Mouse (Mus musculus) left cerebral cortex, adult 8-10 months (tissue): ENCODE measurements around the gene G6pc3. TPM values are rescaled to one million over a fixed set of nuclear protein-coding genes. Genes with fewer than 3 reads are reported as not detected.

Experiments
- DNase-seq, 2 experiments: peaks; one replicate each; pipeline ENCODE4 v3.0.0; 2022; ENCODE audit warnings: low spot score in 2 of 2
- total RNA-seq, 4 experiments: library from RNA; stranded (reverse); gene quantifications; 2 replicates each; pipeline ENCODE4 v1.2.4; 2022

Gene G6pc3
- total RNA-seq, 4 experiments from 2014 or later, result 65.4 to 78.4 (median 75.2) TPM

DNA sequence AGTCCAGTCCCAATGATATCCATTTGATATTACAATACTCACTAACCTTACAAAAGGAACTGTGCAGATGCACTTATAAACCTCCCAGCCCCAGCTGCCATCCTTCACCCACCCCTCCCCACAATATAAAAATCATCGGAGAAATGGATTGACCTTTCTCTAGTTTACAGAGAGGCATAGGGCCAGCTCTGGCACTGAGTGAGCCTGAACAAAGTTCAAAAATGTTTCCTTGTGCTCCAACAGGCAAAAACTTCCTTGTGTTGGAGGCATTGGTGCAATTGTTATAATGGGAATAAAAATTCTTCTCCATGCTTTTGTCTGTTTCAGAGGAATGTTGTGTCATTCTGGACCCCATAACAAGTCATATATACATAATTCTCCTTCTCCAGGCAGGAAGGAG is 3.2 kb upstream of the G6pc3 start:
- no peak for DNase-seq

DNA sequence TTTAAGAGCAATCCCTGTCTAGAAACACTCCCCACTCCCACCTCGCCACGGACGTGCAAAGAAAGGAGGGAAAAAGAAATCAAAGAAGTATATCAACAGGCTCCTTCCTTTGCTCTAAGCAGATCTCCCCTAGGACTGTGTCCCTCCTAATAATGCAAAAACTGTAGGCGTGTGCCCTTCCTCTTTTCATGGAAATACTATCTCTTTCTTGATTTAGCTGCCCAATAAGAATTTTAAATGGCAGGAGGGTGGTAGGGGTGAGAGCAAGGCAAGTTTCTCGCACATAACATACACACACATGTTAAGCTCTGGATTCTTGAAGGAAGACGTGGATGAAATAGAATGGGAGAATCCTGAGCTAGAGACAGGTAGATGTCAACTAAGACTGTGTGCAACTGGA is 440 bp upstream of the G6pc3 start:
- DNase-seq, result no peak

DNA sequence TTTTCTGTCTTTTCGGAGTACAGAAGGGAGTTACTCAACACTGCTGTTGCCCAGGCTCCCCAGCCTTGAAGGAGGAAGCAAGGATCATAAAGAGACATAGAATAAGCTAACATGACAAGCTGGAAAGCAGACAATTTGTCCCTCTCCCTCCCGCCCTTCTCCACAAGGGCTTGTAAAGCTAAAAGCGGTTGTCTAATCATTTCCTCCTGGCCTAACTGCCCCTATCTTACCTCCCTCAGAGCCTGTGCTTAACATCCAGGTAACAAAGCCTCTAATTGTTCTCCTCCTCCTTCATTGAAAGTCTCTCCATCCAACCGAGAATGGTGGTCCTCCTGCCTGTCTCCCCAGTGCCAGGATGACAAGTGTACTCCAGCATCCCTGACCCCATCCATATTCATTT is 1.4 kb downstream of the G6pc3 start:
- DNase-seq, result no peak

GRCm38 (mm10) chr11:102193657-102194440 is 4.4 kb downstream of the G6pc3 start:
- DNase-seq, result no peak

- no peak for DNase-seq
Measured at GRCm38 (mm10) chr11:102196018-102196797, 6.8 kb downstream of the G6pc3 start.

DNA sequence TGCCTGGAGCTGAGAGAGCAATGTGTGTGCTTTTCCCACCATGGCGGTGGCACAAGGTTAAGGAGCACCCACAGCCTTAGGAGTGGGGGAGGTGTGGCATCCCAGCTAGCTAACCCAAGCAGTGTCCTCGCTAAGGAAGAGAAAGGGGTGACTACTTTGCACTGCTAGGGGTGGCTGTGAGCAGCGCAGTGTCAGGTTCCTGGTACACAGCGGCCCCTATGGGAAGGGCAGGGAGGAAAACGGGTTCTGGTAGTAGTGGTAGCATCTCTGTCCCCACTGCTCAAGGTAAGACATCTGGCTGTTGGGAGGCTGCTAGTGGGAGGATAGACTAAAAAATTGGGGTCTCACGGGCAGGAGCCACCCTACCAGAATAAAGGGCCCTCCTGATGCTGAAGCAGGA is 8.8 kb downstream of the G6pc3 start:
- DNase-seq, result no peak

DNA sequence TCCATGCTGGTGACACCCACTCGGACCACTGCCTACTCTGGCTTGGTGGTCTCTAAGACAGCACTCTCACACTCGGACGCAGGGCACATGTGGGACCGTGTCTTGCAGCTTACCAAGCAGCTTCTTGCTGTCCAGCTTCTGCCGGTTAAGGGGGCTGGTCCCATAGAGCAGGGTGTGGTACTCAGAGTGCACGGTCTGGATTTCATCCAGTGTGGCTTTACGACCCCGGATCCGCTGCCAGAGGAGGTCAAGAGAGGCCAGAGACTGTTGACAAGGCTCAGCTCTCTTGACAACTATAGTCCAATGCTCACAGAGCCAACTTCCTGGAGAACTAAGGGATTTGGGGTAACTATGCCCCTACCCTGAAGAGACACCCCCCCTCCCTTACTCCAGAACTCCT is 10.4 kb downstream of the G6pc3 start:
- no peak for DNase-seq

DNA sequence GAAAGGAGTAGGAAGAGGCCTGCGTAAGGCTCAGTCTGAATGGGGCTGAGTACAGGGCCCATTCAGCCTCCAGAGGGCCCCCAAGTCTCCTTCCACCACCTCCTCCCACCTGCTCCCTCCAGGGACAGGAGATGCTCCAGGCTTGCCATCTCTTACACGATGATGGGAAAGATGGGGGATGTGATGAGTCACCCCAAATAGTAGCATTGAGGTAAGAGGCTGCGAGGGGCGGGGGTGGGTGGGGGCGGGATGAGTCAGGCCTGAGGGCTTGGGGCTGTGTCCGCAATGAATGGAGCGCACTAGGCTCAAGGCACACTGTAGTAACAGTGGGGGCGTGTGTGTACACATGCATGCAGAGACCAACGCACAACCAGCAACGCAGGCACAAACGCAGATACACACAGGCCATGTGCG is 12.0 kb downstream of the G6pc3 start:
- DNase-seq, result peak in 1 of 2 experiments; percentile 82

- DNase-seq, result no peak
Measured at GRCm38 (mm10) chr11:102206481-102206880, 17.1 kb downstream of the G6pc3 start.

GRCm38 (mm10) chr11:102207825-102208777 is 18.7 kb downstream of the G6pc3 start:
- no peak for DNase-seq

- no peak for DNase-seq
Measured at GRCm38 (mm10) chr11:102208846-102209245, 19.4 kb downstream of the G6pc3 start.

DNA sequence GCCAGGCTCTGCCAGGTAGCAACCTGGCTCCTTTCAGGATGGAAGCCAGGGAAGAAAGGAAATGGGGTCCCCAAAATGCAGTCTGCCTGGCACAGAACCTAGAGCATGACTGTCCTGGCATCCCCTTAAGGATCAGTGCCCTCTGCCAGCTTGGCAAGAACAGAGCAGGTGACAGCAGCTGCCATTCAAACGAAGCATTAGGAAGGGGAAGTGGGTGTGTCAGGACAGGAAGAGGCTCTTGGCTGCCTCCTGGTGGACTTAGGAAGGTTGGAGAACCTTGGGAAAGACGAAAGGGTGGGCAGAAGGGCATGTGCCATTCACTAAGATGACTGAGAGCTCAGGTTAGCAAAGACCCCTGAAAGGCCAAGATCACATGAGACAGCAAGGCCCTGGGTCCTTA is 20.3 kb downstream of the G6pc3 start:
- DNase-seq, result no peak

- DNase-seq, result no peak
Measured at GRCm38 (mm10) chr11:102210185-102210584, 20.8 kb downstream of the G6pc3 start.

DNA sequence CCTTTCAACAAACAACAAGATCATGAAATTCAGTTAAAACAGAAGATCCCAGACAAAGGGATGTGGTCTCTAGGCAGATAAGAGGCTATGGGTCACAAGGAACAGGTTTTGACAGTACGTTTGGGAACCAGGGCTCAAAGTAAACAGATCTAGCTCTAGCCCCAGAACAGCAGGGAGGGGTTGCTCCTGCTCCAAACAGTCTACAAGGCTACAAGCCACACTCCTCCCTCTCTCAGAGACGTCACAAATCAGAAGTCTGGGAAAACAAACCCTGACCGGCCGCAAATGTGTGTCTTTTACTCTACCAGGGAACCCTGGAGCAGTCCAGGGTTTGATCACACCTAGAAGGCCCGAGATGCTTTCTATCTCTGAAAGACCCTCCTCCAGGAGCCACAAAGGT is 21.6 kb downstream of the G6pc3 start:
- no peak for DNase-seq

GRCm38 (mm10) chr11:102211936-102212341 is 22.5 kb downstream of the G6pc3 start:
- DNase-seq, result no peak

GRCm38 (mm10) chr11:102214430-102215156 is 25.2 kb downstream of the G6pc3 start:
- no peak for DNase-seq

GRCm38 (mm10) chr11:102215511-102215910 is 26.1 kb downstream of the G6pc3 start:
- DNase-seq, result no peak

- DNase-seq, result peak in 1 of 2 experiments; percentile 76
Measured at GRCm38 (mm10) chr11:102216056-102216885, 26.9 kb downstream of the G6pc3 start.

DNA sequence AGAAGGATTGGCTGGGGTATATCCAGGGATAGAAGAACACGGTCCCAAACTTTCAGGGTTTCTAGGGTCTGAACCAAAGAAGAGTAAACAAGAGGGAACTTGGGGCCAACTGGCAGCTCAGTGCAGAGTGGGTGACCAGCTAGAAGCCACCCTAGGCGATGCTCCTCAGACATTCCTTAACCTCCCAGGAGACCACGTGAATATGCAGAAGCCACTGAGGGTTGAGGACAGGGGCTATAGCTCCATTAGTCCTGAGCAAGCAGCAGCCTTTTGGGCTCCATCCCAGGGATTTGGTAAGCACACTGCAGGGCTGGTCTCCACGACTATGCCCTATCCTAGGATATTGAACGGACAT is 27.4 kb downstream of the G6pc3 start:
- DNase-seq, result no peak

- DNase-seq, result no peak
Measured at GRCm38 (mm10) chr11:102217396-102217795, 28.0 kb downstream of the G6pc3 start.
